Mouse (Mus musculus): ENCODE results near the gene Nr1i3. TPM values are rescaled to one million over a fixed set of nuclear protein-coding genes. Genes with fewer than 3 reads are reported as not detected.

Nr1i3 gene
- total and polyA plus RNA-seq, 2 experiments from 2014 or later: 0.16 TPM; not detected in 1

DNA sequence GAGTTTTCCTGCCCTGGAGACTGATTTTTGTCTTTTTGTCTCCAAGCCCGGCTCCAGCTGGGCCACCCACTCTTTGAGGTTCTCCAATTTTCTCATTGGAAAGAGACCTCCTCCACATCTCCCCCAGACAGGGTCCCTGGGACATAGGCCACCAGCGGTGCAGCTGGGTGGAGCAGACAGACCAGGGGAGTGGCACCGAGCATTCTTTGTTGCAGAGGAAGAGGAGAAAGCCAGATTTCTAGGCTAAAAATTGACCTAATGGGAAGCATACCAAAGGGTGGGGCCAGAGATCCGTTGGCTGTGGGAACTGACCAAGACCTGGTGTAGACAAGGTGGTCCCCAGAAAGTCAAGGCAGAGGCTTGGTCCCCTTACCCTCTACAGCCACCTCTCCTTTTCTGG lies 34.1 kb downstream of the Nr1i3 start:
- H3K27ac ChIP-seq (ENCODE audit: low read depth, low read length): 0 out of 2 replicates have a peak overlapping the region, but pooled peaks have one; percentile 75
- no peaks in the 10 kb centered on the region for H3K9me3 ChIP-seq (ENCODE audit: low read length)
- no peaks in the 10 kb centered on the region for H3K27me3 ChIP-seq (ENCODE audit: insufficient read depth, low read length)
- H3K4me3 ChIP-seq (ENCODE audit: low read depth, low read length): no peak overlapping the region
- TF ChIP-seq CTCF (IDR thresholded peaks at IDR 0.05; ENCODE audit: low read depth): no peak
- ATAC-seq (no peak), DNase-seq (no peak)
- H3K36me3 ChIP-seq (ENCODE audit: insufficient read depth): 0 out of 2 replicates have a peak, but pooled peaks cover 1% of the 10 kb centered on the region
- 38% methylated on average over 4 of the region's 4 CpGs for WGBS
- H3K4me1 ChIP-seq (ENCODE audit: insufficient read depth): peaks cover 15% of the 10 kb centered on the region; the same call in 1 of the 2 replicates
- H3K9ac ChIP-seq: no peak overlapping the region
- H3K4me2 ChIP-seq (ENCODE audit: low read depth): peak overlapping the region; percentile 63; the same call in 1 of the 2 replicates

DNA sequence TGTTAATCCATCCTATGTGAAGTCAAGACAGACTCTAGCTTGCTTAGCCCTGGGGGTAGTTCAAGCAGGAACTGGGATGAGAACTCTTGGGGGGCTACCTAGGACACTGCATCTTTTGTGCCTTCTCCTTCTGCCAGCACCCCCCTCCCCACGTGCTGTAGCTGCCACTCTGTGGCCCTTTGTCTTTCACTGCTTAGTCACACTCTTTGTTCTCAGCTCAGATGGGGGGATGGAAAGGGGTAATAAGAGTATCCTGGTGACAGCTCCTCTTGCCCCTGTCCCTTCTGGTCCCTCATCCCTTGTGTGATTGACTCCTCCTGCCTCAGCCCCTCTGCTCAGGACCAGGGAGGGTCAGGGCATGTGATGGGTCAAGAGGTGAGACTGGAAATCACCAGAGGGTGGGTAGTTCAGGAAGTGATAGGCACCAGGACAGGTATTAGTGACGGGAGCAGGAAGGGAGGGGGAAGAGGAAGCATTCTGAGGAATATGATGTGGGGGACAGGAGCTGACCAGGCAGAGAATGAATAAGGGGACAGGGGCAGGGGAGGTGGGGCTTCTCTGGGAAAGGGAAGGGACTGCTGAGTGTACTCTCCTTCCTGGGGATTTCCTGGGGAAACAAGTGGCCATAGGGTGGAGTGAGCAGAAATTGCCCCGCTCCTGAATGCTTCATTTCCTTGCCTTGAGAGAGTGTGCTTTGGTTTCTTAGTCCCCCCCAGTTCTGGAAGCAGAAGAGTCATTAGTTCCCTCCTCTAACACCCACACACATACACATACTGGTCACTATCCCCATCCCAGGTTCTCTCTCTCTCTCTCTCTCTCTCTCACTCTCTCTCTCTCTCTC lies 34.8 kb downstream of the Nr1i3 start:
- no peak overlapping the region for H3K4me2 ChIP-seq (ENCODE audit: low read depth)
- TF ChIP-seq CTCF (IDR thresholded peaks at IDR 0.05; ENCODE audit: low read depth): no peak
- DNase-seq: no peak
- H3K27ac ChIP-seq (ENCODE audit: low read depth, low read length): no peak overlapping the region
- no peaks in the 10 kb centered on the region for H3K9me3 ChIP-seq (ENCODE audit: low read length)
- H3K4me1 ChIP-seq (ENCODE audit: insufficient read depth): peaks cover 15% of the 10 kb centered on the region; the same call in 1 of the 2 replicates
- no peak overlapping the region for H3K9ac ChIP-seq
- no peaks in the 10 kb centered on the region for H3K36me3 ChIP-seq (ENCODE audit: insufficient read depth)
- 43% methylated on average over 3 of the region's 3 CpGs for WGBS
- ATAC-seq: no peak
- H3K4me3 ChIP-seq (ENCODE audit: low read depth, low read length): no peak overlapping the region
- H3K27me3 ChIP-seq (ENCODE audit: insufficient read depth, low read length): no peaks in the 10 kb centered on the region

DNA sequence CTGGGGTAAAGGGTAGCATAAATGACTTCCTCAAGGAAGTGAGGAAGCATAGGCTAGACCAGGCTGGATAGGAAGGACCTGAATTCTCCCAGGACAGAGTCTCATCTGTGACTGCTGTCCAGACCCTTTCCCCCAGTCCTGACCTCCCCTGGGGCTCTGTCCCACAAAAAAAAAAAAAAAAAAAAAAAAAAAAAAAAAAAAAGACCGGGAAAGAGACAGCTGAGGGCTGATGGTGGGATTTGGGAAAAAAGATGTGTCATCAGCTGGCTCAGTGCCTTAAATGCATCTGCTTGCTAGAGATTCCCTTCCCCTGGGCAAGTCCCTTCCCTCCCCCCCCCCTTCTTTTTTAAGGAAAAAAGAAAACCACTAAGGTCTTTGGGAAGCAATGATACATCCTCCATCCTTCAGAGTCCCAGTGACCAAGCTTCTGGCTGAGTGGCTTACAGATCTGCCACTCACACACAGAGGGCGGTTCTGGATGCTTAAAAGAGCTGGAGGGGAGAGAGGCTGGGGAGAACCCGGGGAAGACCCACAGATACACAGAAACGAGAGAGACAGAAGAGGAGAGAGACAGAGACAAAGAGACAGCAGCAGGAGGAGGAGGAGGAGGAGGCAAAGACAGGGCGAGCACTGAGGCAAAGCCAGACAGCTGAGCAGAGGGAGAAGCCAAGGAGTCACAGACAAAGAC lies 36.3 kb downstream of the Nr1i3 start, which contains the start of gene Adamts4:
Gene Adamts4, plus strand, starts transcription at position 509 of the 688 bp plus-strand sequence.
- peak within 1 kb of the TSS; percentile 25 for H3K4me3 ChIP-seq (ENCODE audit: low read depth, low read length)
- ATAC-seq: peak; percentile 30; the same call in 1 of the 2 replicates
- H3K9me3 ChIP-seq (ENCODE audit: low read length): no peaks in the 10 kb centered on the region
- 10% methylated on average over 5 of the region's 5 CpGs for WGBS
- peak; percentile 72 for DNase-seq
- no peaks in the 10 kb centered on the region for H3K36me3 ChIP-seq (ENCODE audit: insufficient read depth)
- TF ChIP-seq CTCF (IDR thresholded peaks at IDR 0.05; ENCODE audit: low read depth): no peak
- H3K4me1 ChIP-seq (ENCODE audit: insufficient read depth): peaks cover 15% of the 10 kb centered on the region; the same call in 1 of the 2 replicates
- H3K27me3 ChIP-seq (ENCODE audit: insufficient read depth, low read length): no peaks in the 10 kb centered on the region
- peak within 1 kb of the TSS; percentile 43; the same call in 1 of the 2 replicates for H3K9ac ChIP-seq
- H3K27ac ChIP-seq (ENCODE audit: low read depth, low read length): peak within 1 kb of the TSS; percentile 47; the same call in 1 of the 2 replicates
- peak within 1 kb of the TSS; percentile 53 for H3K4me2 ChIP-seq (ENCODE audit: low read depth)

DNA sequence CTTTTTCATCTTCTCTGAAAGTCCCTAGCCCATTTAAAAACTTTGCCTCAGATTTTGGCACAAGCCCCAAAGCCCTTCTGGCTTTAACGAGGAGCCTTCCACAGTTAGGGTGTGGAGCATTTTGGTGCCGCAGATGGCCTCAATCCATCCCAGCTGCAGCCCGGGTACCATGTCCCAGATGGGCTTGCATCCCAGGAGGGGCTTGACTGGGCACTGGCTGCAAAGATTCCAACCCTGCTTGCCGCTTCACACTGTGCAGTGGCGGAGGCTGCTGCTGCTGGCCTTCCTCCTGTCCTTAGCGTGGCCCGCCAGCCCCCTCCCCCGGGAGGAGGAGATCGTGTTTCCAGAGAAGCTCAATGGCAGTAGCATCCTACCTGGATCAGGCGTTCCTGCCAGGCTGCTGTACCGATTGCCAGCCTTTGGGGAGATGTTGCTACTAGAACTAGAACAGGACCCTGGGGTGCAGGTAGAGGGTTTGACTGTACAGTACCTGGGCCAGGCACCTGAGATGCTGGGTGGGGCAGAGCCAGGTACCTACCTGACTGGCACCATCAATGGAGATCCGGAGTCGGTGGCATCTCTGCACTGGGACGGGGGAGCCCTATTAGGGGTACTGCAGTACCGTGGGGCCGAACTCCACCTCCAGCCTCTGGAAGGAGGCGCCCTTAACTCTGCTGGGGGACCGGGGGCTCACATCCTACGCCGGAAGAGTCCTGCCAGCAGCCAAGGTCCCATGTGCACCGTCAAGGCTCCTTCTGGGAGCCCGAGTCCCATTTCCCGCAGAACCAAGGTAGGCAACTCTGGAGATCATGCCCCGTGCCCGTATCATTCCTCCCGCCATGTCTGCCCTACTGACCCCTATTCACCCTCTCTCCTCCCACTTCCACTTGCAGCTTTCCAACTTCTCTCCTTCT lies 37.2 kb downstream of the Nr1i3 start, which contains the start of gene Ndufs2:
Gene Ndufs2, minus strand, starts transcription at position 709 of the 914 bp plus-strand sequence.
- DNase-seq (peak; percentile 68), ATAC-seq (peak; percentile 16; the same call in 1 of the 2 replicates)
- Histone ChIP-seq H3K36me3 (ENCODE audit: insufficient read depth) (no peaks in the 10 kb centered on the region), H3K9ac (peak within 1 kb of the TSS; percentile 43), H3K27me3 (ENCODE audit: insufficient read depth, low read length) (no peaks in the 10 kb centered on the region), H3K4me1 (ENCODE audit: insufficient read depth) (peaks cover 15% of the 10 kb centered on the region; the same call in 1 of the 2 replicates), H3K4me3 (ENCODE audit: low read depth, low read length) (peak within 1 kb of the TSS; percentile 25), H3K9me3 (ENCODE audit: low read length) (no peaks in the 10 kb centered on the region), H3K4me2 (ENCODE audit: low read depth) (peak within 1 kb of the TSS; percentile 53), H3K27ac (ENCODE audit: low read depth, low read length) (peak within 1 kb of the TSS; percentile 47; the same call in 1 of the 2 replicates)
- TF ChIP-seq CTCF (IDR thresholded peaks at IDR 0.05; ENCODE audit: low read depth): no peak
- 13% methylated on average over 26 of the region's 26 CpGs for WGBS

DNA sequence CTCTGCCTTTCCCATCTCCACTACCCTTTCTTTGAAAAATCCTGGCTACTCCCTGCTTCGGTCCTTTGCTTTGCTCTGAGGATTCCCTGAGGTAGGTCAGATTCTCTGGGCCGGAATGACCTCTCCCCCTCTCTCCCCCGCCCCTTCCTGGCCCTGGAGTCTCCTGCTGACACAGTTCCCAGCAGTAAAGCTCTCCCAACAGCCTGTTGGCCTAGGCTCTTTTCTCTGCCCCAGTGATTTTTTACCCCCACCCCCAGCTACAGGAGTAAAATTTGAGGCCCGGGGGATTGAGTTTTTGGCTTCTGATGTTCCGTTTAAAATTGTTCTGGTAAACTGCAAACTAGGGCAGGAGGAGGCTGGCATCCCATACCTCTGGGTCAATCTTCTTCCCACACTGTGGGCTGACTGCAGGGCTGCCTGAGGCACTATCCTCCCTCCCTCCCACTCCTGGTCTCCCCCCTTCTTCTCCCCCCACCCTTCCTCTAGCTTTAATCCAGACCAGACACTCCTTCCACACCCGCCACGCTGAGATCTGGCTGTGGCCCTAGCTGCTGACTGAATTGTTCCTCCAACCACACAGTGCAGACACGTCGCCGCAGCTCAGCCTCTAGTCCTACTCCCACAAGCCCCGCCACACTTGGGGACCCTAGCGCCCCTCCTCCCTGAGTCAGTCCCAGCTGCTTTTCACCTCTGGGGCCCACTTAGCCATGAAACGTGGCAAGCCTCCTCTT lies 38.0 kb downstream of the Nr1i3 start:
- Histone ChIP-seq H3K4me3 (ENCODE audit: low read depth, low read length) (peak overlapping the region; percentile 25), H3K27me3 (ENCODE audit: insufficient read depth, low read length) (no peaks in the 10 kb centered on the region), H3K27ac (ENCODE audit: low read depth, low read length) (no peak overlapping the region), H3K9me3 (ENCODE audit: low read length) (no peaks in the 10 kb centered on the region), H3K4me1 (ENCODE audit: insufficient read depth) (peaks cover 15% of the 10 kb centered on the region; the same call in 1 of the 2 replicates), H3K36me3 (ENCODE audit: insufficient read depth) (no peaks in the 10 kb centered on the region), H3K9ac (no peak overlapping the region; the same call in 1 of the 2 replicates), H3K4me2 (ENCODE audit: low read depth) (peak overlapping the region; percentile 53)
- no peak for TF ChIP-seq CTCF (IDR thresholded peaks at IDR 0.05; ENCODE audit: low read depth)
- WGBS: 11% methylated on average over 13 of the region's 13 CpGs
- DNase-seq: no peak
- no peak for ATAC-seq

Measured in forebrain, postnatal 0 days (tissue).